Mouse (Mus musculus) spleen, adult 2 months (tissue): ENCODE data around the gene Krt24. TPM values are rescaled to one million over a fixed set of nuclear protein-coding genes. Genes with fewer than 3 reads are reported as not detected.

ENCODE experiments used
- DNase-seq, 2 experiments: peaks; one replicate each; pipeline versions ENCODE4 v3.0.0 to v3.0.0-alpha.2; 2012 to 2021; ENCODE audit warnings: low spot score in 2 of 2, low read depth in 1 of 2
- H3K27ac ChIP-seq: fragments of 200-500 bp; 2 replicates; pipeline ENCODE4 v1.5.1; 2012; ENCODE audit warnings: low read length, inconsistent platforms; ENCODE audit not compliant: insufficient read depth
- H3K27me3 ChIP-seq: fragments of 200-500 bp; 2 replicates; pipeline ENCODE4 v1.6.1; 2012; ENCODE audit warnings: mild to moderate bottlenecking, moderate library complexity, low read length, inconsistent platforms; ENCODE audit not compliant: control insufficient read depth, insufficient read depth
- H3K36me3 ChIP-seq: fragments of 200-500 bp; 2 replicates; pipeline ENCODE4 v1.6.1; 2012; ENCODE audit warnings: mild to moderate bottlenecking, low read length, inconsistent platforms; ENCODE audit not compliant: control insufficient read depth, insufficient read depth
- H3K4me1 ChIP-seq: fragments of 200-500 bp; 2 replicates; pipeline ENCODE4 v1.6.1; 2011; ENCODE audit warnings: inconsistent platforms; ENCODE audit not compliant: control insufficient read depth, insufficient read depth, insufficient read length
- H3K4me3 ChIP-seq: fragments of 200-500 bp; 2 replicates; pipeline ENCODE4 v1.5.1; 2011; ENCODE audit warnings: mild to moderate bottlenecking, inconsistent platforms; ENCODE audit not compliant: insufficient read depth, insufficient read length; ENCODE audit errors: extremely low read depth
- CTCF ChIP-seq: fragments of 200-500 bp; IDR thresholded peaks from 2 replicates; pipeline ENCODE4 v1.5.1; 2011; ENCODE audit warnings: mild to moderate bottlenecking, inconsistent platforms; ENCODE audit not compliant: insufficient read depth, insufficient read length, insufficient replicate concordance; ENCODE audit errors: extremely low read depth
- POLR2A ChIP-seq: fragments of 200-500 bp; IDR thresholded peaks from 2 replicates; pipeline ENCODE4 v1.6.1; 2011; ENCODE audit warnings: low read depth, low read length, inconsistent platforms
- WGBS: fragments of 180-500 bp; shearing (Covaris S2); methylation state at CpG from one replicate; pipeline ENCODE4 v1.1.7; 2018; 5-methylcytosine and 5-hydroxymethylcytosine counted together
- polyA plus RNA-seq: library from polyadenylated mRNA; depleted of rRNA; stranded (reverse); fragments of >200 nt; gene quantifications from 2 replicates; pipeline ENCODE4 v1.2.3, GENCODE M21; 2012; rRNA removed

Gene Krt24
- polyA plus RNA-seq, 1 experiment, result not detected

DNA sequence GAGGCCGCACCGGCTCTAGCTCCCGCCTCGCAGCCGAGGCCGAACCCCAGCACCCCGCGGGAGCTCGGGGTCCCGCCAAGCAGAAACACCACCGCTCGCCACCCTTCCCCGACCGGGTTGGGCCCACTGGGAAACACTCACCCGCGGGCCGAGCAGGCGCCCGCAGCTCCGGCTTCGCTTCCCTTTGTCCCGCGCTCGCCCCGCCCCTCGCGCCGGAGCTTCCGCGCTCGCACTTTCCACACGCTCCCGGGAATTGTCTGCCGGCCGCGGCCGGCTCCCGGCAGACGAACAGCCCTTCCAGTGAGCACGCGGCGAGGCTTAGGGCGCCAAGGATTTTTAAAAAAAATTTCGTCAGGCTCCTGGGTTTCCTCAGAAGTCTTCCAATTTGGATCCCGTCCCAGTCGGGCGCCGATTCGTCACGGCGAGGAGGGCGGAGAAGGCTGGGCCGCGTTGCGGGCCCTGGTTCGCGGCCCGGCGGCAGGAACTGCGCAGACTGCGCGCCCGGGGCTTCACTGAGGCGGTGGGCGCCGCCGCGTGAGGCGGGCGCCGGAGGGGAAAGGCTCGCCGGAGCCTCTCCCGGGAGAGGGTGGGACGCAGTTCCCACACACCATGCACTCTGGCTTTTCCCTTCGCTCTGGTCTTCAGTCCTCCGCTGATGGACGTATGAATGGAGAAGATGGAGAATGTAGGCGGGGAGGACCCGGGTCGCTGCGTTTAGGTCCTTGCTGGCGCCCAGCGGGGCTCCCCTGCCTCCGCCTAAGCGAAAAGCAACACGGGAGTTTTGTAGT, 54.6 kb downstream of the Krt24 start, which contains the start of gene Smarce1:
Smarce1 (minus strand) TSS at position 757 of the 788 bp plus-strand sequence.
- H3K4me3 ChIP-seq, result peak within 1 kb of the TSS; percentile 96
- WGBS, result under 1% methylated on average over 86 of the region's 87 CpGs
- H3K4me1 ChIP-seq, result no peaks in the 10 kb centered on the region; the same call in 1 of the 2 replicates
- H3K36me3 ChIP-seq, result peaks cover 10% of the 10 kb centered on the region
- peak; percentile 40; the same call in 1 of the 2 replicates for TF ChIP-seq POLR2A
- TF ChIP-seq CTCF, result no peak
- H3K27ac ChIP-seq, result peak within 1 kb of the TSS; percentile 83
- H3K27me3 ChIP-seq, result no peaks in the 10 kb centered on the region
- peak; percentile 70 to 78 for DNase-seq

Other genes starting within 250 kb of the Krt24 start
- gene Igfbp4, start 244.0 kb downstream of the Krt24 start, polyA plus RNA-seq, result 274 and 328 TPM in 2 replicates
- 1.3 and 2.2 TPM in 2 replicates for gene Tns4, start 196.0 kb downstream of the Krt24 start, polyA plus RNA-seq
- 135 and 194 TPM in 2 replicates for gene Ccr7, start 130.2 kb downstream of the Krt24 start, polyA plus RNA-seq
- 13.4 and 13.6 TPM in 2 replicates for gene Smarce1, start 54.2 kb downstream of the Krt24 start, polyA plus RNA-seq
- gene Krt222, start 41.2 kb downstream of the Krt24 start, polyA plus RNA-seq, result 0.38 and 0.70 TPM in 2 replicates
- not detected in 2 replicates for gene Krt25, start 37.7 kb upstream of the Krt24 start, polyA plus RNA-seq
- not detected in 2 replicates for gene Krt26, start 52.7 kb upstream of the Krt24 start, polyA plus RNA-seq
- gene Krt27, start 65.8 kb upstream of the Krt24 start, polyA plus RNA-seq, result not detected in 2 replicates
- gene Krt28, start 89.6 kb upstream of the Krt24 start, polyA plus RNA-seq, result not detected in 2 replicates
- gene Krt10, start 104.1 kb upstream of the Krt24 start, polyA plus RNA-seq, result 0.22 and 0.23 TPM in 2 replicates
- gene Krt12, start 137.0 kb upstream of the Krt24 start, polyA plus RNA-seq, result 0.05 TPM in 1 of 2 replicates, not detected in the other
- gene Krt20, start 152.9 kb upstream of the Krt24 start, polyA plus RNA-seq, result 0.16 TPM in 2 replicates
- 0.06 and 0.14 TPM in 2 replicates for gene Krt23, start 207.9 kb upstream of the Krt24 start, polyA plus RNA-seq
- gene Krt39, start 236.1 kb upstream of the Krt24 start, polyA plus RNA-seq, result not detected in 2 replicates